Mouse (Mus musculus) megakaryocyte-erythroid progenitor cell, adult 5-6 weeks (primary cell): ENCODE measurements at regions not wholly inside any gene's neighbourhood (a gene's known extent, or its start where the extent isn't known, plus 50 kb on each side); places are given as distances from the start of the nearest gene placed in this dataset.

Experiments used
- ATAC-seq: replicated peaks from 2 replicates; pipeline ENCODE4 v1.8.0; 2016; ENCODE audit warnings: mild to moderate bottlenecking, inconsistent platforms; ENCODE audit not compliant: severe bottlenecking, poor library complexity, low FRiP score, low TSS enrichment

- ATAC-seq: no peak
Measured at GRCm38 (mm10) chr3:56438020-56438747, 254.7 kb upstream of the Nbea start.

- ATAC-seq: no peak
Measured at GRCm38 (mm10) chr3:56437058-56437457, 253.6 kb upstream of the Nbea start.

GRCm38 (mm10) chr3:56433495-56433894, 250.0 kb upstream of the Nbea start:
- no peak for ATAC-seq

- no peak for ATAC-seq
Measured at GRCm38 (mm10) chr3:56427201-56427600, 243.7 kb upstream of the Nbea start.

- ATAC-seq: no peak
Measured at GRCm38 (mm10) chr3:56397851-56398496, 214.5 kb upstream of the Nbea start.

GRCm38 (mm10) chr3:56393134-56393533, 209.6 kb upstream of the Nbea start:
- no peak for ATAC-seq

- no peak for ATAC-seq
Measured at GRCm38 (mm10) chr3:56380316-56380715, 196.8 kb upstream of the Nbea start.

GRCm38 (mm10) chr3:56379500-56379899, 196.0 kb upstream of the Nbea start:
- ATAC-seq: no peak

- ATAC-seq: no peak
Measured at GRCm38 (mm10) chr3:56362543-56362942, 179.0 kb upstream of the Nbea start.

GRCm38 (mm10) chr3:56357035-56357701, 173.7 kb upstream of the Nbea start:
- ATAC-seq: no peak

GRCm38 (mm10) chr3:56356163-56356882, 172.8 kb upstream of the Nbea start:
- ATAC-seq: no peak
